Mouse (Mus musculus) gastrocnemius, postnatal 14 days (tissue): Measurements from ENCODE around the gene Tmem87a. TPM values are rescaled to one million over a fixed set of nuclear protein-coding genes. Genes with fewer than 3 reads are reported as not detected.

ENCODE experiments used
- DNase-seq: peaks from one replicate; pipeline ENCODE4 v3.0.0; 2021; ENCODE audit warnings: mixed read lengths
- intact Hi-C: fragments of 180-260 bp; cut with DNase I; formaldehyde crosslinking; loops from one replicate; pipeline ENCODE4 v1.15.1; 2025; ENCODE audit warnings: low total_unique reads
- long read RNA-seq, 2 experiments: library from polyadenylated mRNA; stranded (forward); transcript quantifications; one replicate each; pipeline ENCODE4 v2.0.0; 2021
- total RNA-seq, 2 experiments: library from RNA; stranded (reverse); gene quantifications; 2 replicates each; pipeline ENCODE4 v1.2.3; 2021

Gene Tmem87a
- 10 to 100 TPM; 33.0 to 42.5 TPM for total RNA-seq
- long read RNA-seq, experiment 1, transcript Tmem87a-201 (20 exons, 2,874 nt) = major isoform, 18 of 28 reads
- long read RNA-seq, experiment 1, partial matches to known transcripts = 2 of 28 reads
- long read RNA-seq, experiment 1, other reads (novel, unspliced or antisense) = 6 of 28 reads
- long read RNA-seq, experiment 2, transcript Tmem87a-201 (20 exons, 2,874 nt) = major isoform, 20 of 28 reads
- long read RNA-seq, experiment 2, partial matches to known transcripts = 1 of 28 reads
- long read RNA-seq, experiment 2, other reads (novel, unspliced or antisense) = 7 of 28 reads

GRCm38 (mm10) chr2:120403986-120404822 is at the start of gene Tmem87a:
Gene Tmem87a, minus strand, starts transcription at chr2:120404113.
- intact Hi-C loops = no loop called here
- DNase-seq = peak; percentile 93

GRCm38 (mm10) chr2:120452600-120452999 is 48.7 kb upstream of the Tmem87a start:
- intact Hi-C loops = no loop called here
- DNase-seq = no peak

- DNase-seq = no peak
- intact Hi-C loops = no loop called here
Observed at GRCm38 (mm10) chr2:120450724-120451123, 46.8 kb upstream of the Tmem87a start.

GRCm38 (mm10) chr2:120447306-120447705 is 43.4 kb upstream of the Tmem87a start:
- intact Hi-C loops = no loop called here

GRCm38 (mm10) chr2:120446373-120446772 is 42.5 kb upstream of the Tmem87a start:
- no peak for DNase-seq
- intact Hi-C loops = no loop called here

More at GRCm38 (mm10) chr2:120447306-120447705, 43.4 kb upstream of the Tmem87a start:
- DNase-seq = no peak

GRCm38 (mm10) chr2:120444486-120444885 is 40.6 kb upstream of the Tmem87a start:
- intact Hi-C loops = no loop called here
- peak; percentile 30 for DNase-seq

GRCm38 (mm10) chr2:120424386-120424785 is 20.5 kb upstream of the Tmem87a start:
- no peak for DNase-seq
- intact Hi-C loops = no loop called here

GRCm38 (mm10) chr2:120414738-120415414 is 11.0 kb upstream of the Tmem87a start:
- intact Hi-C loops = no loop called here
- DNase-seq = no peak

GRCm38 (mm10) chr2:120414113-120414512 is 10.2 kb upstream of the Tmem87a start:
- no peak for DNase-seq
- intact Hi-C loops = no loop called here

GRCm38 (mm10) chr2:120411096-120411628 is 7.2 kb upstream of the Tmem87a start:
- DNase-seq = no peak
- intact Hi-C loops = no loop called here

- intact Hi-C loops = no loop called here
- no peak for DNase-seq
Observed at GRCm38 (mm10) chr2:120404823-120405765, 1.2 kb upstream of the Tmem87a start.

GRCm38 (mm10) chr2:120403653-120403985 is 294 bp downstream of the Tmem87a start, which contains the start of gene Ganc:
Gene Ganc, plus strand, starts transcription at chr2:120403896.
- no peak for DNase-seq
- intact Hi-C loops = no loop called here

GRCm38 (mm10) chr2:120402813-120403212 is 1.1 kb downstream of the Tmem87a start:
- intact Hi-C loops = no loop called here
- no peak for DNase-seq

- no peak for DNase-seq
- intact Hi-C loops = no loop called here
Observed at GRCm38 (mm10) chr2:120397951-120398350, 6.0 kb downstream of the Tmem87a start.

- DNase-seq = no peak
- intact Hi-C loops = no loop called here
Observed at GRCm38 (mm10) chr2:120392406-120392805, 11.5 kb downstream of the Tmem87a start.

GRCm38 (mm10) chr2:120390934-120391333 is 13.0 kb downstream of the Tmem87a start:
- intact Hi-C loops = no loop called here
- no peak for DNase-seq

- intact Hi-C loops = no loop called here
- no peak for DNase-seq
Observed at GRCm38 (mm10) chr2:120389376-120389775, 14.5 kb downstream of the Tmem87a start.

GRCm38 (mm10) chr2:120387291-120387690 is 16.6 kb downstream of the Tmem87a start:
- intact Hi-C loops = no loop called here
- no peak for DNase-seq

GRCm38 (mm10) chr2:120386264-120386663 is 17.6 kb downstream of the Tmem87a start:
- DNase-seq = no peak
- intact Hi-C loops = no loop called here
